Mouse (Mus musculus): ENCODE measurements at regions not wholly inside any gene's neighbourhood (a gene's known extent, or its start where the extent isn't known, plus 50 kb on each side); places are given as distances from the start of the nearest gene placed in this dataset.
"Not testable (repeated sequence)": the region's sequence is repeated elsewhere in the genome, so short reads cannot be mapped to it uniquely, and the experiment has no call there.

DNA sequence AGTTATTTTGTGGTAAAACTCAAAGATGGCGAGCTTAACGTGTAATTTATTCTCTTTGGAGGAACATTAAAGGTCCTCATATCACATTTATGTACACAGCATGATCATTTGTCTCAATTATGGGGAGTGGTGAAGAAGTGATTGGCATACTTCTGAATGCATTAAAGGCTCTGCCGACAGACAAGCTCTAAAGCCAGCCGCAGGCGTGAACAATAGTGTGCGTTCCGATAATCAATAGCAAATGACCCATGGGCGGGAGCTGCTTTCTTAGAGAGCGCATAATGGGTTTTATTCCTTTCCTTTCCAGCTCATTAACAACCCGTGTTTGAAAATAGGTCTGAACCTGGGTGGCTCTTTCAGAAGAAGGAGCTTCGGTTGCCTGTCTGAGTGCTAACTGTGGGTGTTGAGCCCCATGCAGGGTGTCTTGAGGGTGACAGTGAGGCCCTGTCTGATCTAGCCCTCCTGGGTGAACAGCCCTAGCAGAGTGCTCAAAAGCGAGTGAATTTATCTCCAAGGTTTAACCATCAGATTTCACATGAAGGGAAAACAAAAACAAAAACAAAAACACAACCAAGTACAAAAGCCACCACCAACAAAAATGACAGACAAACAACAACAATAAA, 210.5 kb downstream of the Zfp619 start:
- DNase-seq (ENCODE audit: low read depth), result no peak

DNA sequence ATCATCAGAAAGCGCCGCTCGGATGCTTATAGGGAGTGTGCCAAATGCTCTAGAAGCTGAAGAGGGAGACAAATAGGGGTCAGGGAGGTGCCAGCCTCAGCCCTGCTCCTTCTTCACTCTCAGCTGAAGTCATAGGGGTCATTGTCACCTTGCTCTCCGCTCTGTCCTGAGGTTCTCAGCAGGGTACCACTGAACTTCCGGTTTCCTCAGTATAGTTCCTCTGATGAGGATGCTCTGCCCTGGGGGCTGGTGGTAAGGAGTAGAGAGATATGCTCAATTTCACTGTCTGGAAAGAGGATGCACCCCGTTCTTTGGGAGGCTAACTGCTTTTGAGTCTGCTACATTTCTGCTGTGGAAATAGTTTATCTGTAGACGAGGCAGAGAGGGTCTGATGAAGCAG, 211.4 kb downstream of the Zfp619 start:
- no peak for DNase-seq (ENCODE audit: low read depth)

DNA sequence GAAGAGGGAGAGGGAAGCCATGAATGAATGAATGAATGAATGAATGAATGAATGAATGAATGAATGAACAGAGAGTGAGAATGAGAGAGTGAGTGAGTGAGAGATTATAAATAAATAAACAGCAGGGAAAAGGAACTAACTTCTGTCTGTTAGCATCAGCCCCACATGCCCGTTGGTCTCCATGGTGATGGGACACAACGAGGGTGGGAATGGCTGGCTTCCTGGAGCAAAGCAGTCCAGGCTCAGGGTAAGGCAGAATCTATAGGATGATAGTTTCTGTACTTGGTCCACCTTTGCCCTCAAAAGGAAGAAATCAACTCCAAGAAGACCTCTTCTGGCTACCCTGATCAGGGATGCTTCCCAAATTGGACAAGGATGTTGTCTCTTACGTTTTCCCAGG, 212.2 kb downstream of the Zfp619 start:
- no peak for DNase-seq (ENCODE audit: low read depth)

DNA sequence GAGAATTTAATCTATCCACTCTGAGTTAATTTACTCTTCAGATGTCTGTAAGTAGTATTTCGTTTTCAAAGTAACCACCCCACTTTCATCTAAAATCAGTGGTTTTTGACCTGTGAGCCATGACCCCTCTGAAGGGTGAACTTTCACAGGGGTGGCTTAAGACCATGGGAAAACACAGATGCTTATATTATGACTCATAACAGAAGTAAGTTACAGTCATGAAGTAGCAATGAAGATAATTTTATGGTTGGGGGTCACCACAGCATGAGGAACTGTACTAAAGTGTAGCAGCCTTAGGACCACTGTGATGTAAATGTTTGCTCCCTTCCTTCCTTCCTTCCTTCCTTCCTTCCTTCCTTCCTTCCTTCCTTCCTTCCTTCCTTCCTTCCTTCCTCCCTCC, 215.2 kb downstream of the Zfp619 start:
- DNase-seq (ENCODE audit: low read depth), result no peak

DNA sequence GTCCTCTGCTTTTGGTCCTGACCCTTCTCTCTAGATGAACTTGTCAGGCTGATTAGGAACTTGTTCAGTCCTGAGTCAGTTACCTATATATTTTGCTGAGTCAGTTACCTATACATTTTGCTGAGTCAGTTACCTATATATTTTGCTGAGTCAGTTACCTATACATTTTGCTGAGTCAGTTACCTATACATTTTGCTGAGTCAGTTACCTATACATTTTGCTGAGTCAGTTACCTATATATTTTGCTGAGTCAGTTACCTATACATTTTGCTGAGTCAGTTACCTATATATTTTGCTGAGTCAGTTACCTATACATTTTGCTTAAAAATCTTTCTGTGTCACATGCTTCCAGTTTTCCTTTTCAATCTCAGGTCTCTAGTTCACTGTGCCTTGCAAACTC, 230.8 kb downstream of the Zfp619 start:
- not testable (repeated sequence) for DNase-seq (ENCODE audit: low read depth)

DNA sequence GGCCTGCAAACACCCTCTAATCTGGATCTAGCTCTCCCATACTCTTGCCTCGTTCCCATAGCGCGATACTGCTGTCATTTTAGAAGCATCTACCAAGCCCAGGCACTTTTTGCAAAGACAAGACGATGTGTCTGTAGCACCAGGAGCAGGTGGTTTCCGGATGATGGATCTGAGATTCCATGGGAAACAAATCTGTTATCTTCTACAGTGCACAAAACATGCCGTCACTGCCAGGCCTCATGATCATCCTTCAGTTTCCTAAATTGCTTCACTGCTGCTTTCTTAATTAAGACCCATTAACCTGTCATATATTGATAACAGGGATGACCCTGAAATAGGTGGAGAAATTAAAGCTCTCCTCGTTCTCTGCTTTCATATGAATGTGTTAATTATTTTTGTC, 232.9 kb downstream of the Zfp619 start:
- DNase-seq (ENCODE audit: low read depth), result no peak

DNA sequence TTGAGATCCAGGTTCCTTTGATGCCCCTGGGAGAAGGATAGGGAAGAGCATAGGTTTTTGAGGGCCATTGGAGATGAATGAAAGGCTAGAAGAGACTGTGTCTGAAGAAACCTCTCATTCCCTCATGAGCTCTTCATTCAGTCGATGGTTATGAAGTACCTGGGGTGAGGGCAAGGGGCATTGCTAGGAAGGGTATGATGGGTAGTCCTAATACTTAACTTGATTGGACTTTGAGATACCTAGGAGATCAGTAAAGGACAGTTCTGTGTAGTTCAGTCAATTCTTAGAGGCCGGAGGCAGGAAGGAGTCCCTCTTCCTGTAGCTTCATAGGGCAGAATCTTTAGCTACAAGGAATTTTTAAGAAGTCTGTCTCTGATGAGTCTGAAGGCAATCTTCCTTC, 246.8 kb downstream of the Zfp619 start:
- DNase-seq (ENCODE audit: low read depth), result no peak

DNA sequence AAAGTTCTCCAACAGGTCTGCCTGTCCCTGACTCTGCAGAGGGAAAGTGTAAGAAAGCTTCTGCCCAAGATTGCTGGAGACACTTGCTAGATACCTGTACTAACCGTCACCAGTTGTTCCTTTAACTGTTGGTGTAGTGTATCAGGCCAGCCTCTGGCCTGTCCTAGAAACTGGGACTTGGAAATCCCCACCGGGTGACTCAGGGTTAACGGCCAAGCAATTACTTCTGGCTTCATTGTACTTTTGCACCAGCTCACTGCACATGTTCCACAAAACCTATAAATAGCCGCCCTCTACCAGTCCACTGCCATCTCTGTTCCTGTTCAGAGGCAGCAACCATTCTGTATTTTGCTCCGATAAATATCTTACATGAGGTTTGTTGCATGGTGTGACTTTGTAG, 247.5 kb downstream of the Zfp619 start:
- no peak for DNase-seq (ENCODE audit: low read depth)

DNA sequence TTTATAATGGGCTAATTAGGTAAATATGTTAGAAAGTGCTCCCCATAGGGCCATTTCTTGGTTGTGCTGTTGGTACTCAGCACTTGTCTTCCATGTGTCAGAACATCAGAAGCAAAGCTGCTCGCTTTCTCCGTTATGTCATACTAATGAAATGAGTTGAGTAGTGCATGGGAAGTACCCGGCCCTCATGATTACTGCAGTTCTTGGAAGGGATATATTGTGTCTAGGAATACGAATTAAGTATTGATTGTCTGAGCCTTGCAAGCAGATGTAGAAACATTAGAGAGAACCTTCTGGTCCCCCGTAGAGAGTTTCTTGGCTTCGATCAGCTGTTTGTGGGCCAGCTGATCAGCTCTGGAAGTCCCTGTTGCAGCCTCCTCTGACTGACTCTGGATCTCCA, 255.7 kb downstream of the Zfp619 start:
- DNase-seq (ENCODE audit: low read depth), result no peak

DNA sequence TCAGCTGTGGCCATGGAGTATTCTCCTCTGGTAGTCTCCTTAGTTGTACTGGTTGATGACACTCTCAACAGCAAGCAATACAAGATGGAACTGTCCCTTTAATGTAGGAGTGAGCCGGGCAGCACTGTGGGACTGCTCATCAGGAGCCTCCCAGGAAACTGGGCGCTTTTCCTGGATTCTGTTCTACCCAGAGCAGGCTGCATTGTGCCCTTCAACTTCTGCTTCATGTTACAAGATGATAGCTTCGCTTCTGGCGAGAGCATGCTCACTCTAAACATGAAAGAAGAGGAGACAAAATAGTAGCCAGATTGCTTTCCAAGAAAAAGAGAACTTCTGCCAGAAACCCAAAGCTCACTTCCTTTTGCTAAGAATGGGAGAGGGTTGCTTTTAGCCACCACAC, 271.8 kb downstream of the Zfp619 start:
- DNase-seq (ENCODE audit: low read depth), result no peak

DNA sequence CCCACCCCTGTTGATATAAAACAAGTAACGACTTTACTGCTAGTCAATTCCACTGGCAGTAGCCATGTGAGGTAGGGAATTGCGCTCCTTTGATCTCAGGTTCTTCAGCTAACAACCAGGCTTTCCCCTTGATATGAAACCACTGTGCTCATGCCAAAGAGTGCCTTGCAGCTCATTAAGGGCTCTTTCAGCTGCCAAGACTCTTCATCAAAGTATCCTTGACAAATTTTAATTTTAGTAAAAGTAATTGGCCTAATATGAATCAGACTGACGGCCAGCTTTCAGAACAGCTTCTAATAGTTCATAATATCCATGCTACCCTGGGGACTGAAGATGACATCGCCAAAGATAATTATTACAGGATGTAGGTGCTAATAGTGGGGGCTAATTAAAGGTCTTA, 272.3 kb downstream of the Zfp619 start:
- no peak for DNase-seq (ENCODE audit: low read depth)

DNA sequence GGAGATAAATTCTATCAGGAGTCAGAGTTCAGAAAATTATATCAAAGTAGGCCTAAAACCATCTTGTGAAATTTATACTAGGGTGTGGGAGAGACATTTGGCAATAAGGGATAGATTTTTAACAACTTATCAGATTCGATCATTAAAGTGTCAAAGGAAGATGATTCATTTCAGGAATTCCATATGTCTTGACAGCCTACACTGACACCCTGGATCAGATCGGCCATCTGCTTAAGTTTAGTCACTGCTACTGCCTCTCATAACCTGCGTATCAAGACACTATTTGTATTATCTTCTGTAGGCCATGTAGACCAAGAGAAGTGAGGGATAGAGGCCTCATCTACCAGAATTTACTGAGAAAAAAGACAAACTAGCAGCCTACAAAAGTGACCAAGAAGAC, 277.2 kb downstream of the Zfp619 start:
- no peak for DNase-seq (ENCODE audit: low read depth)

DNA sequence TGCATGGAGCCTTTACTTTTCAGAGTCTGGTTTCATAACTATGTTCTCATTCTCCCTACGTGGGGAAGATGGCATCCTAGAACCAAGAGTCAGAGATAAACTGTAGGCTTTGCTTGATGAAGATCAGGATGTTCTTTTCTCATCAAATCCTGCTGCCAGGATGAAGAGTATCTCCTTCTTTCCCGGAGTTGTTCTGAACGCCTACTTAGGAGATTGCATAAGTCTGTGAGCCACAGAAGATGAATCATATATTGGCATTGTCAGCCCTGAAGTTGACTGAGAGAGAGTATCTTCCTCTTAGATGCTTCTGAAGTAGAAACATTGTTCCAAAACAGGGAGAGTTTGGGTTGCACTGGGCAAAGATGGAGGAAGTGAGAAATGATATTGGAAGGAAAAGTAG, 286.7 kb downstream of the Zfp619 start:
- DNase-seq (ENCODE audit: low read depth), result no peak

DNA sequence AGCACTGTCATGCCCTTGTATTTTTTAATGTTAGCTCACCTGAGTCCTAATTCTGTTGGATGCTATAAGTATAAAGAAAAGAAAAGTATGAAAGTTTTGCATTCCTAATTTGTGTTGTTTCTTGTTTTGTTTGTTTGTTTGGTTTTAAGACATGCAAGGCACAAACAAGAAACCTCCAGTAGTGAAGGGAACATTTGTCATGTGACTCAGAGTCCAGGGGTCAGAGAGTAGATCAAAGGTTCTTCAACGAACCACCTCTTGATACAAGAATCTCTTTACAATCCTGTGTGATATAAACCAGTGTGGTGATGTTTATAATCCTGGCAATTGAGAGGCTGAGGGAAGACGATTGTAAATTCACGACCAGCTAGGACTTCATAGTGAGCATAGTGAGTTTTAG, 300.5 kb downstream of the Zfp619 start:
- no peak for DNase-seq (ENCODE audit: low read depth)

DNA sequence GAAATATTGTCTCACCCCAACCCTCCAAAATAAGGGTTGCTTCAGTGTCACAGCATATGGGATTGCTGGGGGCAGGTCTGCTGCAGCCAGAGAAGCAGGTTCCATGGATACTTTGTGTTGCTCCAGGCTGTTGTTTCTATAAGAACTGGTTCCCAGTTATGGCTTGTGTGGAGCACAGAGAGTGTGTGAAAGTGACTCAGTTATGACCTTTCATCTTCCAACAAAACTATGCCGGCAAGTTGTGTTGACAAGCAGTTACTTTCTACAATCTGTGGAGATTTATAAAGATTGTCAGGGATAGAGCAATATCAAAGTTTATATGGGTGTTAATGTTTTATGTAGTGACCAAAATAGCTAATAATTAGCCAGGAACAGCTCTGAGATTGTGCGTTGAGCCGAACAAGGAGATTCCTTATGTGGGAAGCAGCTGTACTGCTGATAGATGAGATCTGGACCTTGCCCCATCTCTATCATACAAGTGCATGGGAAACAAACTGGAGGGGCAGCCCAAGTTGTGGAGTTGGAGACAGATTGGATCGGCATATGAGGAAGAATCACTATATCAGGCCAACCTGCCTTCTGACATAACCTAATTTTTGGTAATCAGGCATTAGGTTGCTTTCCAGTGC, 305.1 kb downstream of the Zfp619 start:
- no peak for DNase-seq (ENCODE audit: low read depth)

DNA sequence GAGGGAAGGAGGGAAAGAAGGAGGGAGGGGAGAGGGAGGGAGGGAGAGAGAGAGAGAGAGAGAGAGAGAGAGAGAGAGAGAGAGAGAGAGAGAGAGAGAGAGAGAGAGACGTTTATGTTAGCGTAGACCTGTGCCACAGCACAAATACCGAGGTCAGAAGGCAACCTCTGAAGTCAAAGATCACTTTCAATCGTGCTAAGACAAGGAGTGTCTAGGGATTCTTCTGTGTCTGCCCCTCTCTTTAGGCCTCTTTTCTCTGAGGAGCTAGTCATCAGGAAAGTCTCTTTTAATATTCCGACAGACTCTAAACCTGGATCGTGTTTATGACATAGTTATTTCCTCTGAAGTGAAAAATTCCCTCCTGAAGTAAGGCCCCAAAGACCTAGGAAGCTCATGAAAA, 310.8 kb downstream of the Zfp619 start:
- no peak for DNase-seq (ENCODE audit: low read depth)

DNA sequence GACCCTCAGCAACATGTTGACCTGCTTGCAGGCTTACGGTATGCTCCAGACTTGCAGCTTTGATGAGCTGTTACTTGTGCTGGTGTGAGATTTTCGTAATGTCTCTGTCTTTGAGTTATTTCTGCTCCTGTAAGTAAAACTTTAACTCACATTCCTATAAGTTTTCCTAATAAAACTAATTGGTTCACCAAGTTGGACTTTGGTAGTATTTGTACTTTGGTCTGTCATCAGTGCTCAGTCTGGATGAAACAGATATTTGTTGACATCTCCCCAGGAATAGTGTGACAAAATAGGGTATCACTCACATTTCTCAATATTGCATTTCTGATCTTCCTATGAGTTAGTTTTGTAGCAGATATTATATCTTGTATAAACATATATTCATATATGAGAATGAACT, 313.3 kb downstream of the Zfp619 start:
- no peak for DNase-seq (ENCODE audit: low read depth)

DNA sequence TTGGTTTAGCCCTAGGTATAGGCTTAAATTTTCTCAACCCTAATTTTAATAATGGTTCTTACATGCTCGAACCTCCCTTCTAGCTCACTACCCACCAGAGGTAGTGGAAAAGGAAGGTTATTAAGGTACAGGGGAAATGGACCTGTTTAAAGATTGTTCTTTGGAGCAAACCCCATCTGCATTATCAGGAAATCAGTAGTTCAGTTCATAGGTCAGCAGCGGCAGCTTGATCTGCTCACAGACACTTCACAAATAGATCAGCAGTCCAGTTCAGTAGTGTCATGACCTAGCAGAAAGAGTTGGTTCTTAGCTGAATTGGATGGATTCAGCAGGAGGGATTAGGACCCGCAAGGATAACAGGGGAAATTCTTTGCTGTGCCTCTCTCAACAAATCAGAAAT, 324.4 kb downstream of the Zfp619 start:
- DNase-seq (ENCODE audit: low read depth), result no peak

DNA sequence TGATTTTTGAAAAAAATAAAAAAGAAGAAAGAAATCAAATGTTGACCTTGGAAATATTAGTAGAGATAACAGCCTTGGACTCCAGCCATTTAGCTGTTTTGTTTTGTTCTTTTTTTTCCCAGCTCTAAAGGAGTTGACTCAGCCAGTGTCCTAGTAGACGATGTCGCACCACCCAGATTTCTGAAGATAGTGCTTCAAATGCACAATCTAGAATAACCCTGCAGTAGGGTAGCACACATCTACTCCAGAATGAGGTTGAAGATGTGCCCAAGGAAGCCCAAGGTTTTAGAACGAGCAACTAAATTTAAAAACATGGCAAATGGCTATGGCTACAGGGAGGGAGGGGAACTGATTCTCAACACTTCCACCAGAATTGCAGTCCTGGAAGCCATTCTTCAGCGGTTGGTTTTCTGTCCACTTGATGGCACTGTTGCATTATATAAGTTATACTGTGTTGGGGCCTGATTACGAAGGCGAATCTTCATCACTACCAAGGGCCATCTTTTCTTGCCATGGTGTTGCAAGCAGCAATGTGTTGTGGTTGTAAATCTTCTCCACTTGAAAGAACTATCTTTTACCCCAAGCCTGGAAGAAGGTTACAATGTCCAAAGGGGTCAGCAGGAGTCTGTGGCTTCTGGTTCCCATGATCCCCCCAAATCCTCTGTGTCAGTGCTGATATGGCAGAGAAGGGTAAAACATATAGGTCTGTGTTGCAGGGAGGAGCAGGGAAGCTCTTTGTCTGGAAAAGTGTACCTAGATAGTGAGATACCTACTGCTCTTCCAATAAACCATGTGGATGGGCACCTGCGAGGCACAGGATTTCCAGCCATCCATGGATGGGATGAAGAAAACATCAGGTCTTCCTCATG, 330.6 kb downstream of the Zfp619 start:
- no peak for DNase-seq (ENCODE audit: low read depth)

DNA sequence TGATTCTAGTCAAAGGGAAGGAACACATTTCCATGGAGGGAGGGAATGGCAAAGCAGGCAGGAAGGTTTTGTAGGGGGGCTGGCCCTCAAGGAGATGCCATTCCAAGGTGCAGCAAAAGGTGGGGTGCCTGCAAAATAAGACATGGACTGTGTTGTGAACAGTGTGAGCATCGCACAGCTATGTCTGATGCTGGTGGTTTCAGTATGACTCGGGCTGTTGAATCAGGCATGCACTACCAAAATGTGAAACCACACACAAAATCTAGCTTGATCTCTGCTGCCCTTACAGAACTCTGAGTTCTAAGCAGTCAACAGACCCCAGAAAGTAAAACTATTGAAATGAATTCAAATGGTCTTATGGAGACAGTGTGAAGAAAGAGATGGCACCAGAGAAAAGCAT, 339.7 kb downstream of the Zfp619 start:
- DNase-seq (ENCODE audit: low read depth), result no peak

DNA sequence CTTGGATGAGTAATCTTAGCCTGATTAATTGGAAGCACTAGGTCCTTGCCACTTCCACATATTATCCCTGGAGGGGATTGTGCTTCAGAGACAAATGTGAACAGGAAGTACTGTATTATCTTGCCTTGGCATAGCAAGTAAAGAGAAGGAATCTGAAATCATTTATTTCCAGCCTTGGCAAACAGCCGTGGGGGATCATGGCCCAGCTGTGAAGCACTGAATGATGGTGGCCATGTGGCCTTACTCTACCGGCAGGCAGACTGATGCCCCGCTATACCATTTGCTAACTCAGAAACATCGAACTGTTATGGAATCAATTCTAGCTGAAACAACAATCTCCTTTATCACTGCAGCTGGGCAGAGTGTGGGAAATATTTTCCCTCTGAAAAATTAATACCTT, 345.3 kb downstream of the Zfp619 start:
- no peak for DNase-seq (ENCODE audit: low read depth)

DNA sequence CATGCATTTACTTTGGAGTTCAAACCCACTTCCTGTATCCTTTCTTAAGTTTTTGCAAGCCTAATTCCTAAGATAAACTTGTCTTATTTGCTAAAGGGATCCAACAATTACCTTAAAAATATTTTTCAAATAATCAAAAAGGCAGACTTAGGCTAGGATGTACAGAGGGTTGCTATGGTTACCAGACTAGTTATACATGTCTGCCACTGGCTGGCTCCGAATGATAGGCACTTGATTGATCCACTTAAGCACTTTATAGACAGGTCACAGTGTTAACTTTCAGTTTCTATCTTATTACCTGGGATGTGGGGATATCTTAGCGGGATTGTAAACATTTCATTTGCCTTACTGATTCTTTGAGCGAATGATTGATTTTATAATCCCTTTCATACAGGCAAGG, 346.6 kb downstream of the Zfp619 start:
- no peak for DNase-seq (ENCODE audit: low read depth)

DNA sequence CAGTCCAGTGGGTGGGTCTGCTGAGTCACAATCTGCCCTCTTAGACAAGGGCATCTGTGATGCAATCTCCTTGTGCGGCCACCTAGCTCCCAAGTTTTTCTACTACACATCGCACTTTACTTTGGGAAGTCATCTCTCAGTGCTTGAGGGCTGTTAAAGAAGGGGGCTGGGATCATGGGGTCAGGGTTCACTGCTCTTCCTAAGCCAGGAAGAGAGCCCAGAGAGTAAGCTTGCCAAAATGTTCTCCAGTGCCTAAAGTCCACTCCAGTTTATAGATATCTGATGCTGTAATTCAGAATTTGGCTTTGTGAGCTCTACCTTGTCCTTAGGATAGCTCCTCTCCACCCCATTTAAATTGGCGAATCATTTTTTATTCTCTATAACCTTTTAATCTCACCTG, 347.2 kb downstream of the Zfp619 start:
- no peak for DNase-seq (ENCODE audit: low read depth)

All from gonadal fat pad, adult 2 months (tissue).